Mouse (Mus musculus) naive thymus-derived CD4-positive, alpha-beta T cell, adult 2 months (primary cell): Measurements from ENCODE around the gene Hypk.

Experiments used
- DNase-seq: peaks from one replicate; pipeline ENCODE4 v3.0.0-alpha.2; 2011; ENCODE audit warnings: low read depth

Hypk gene

GRCm38 (mm10) chr2:121505942-121506882 lies 53.1 kb downstream of the Hypk start, which contains the start of the genes Mfap1a and Wdr76:
Gene Mfap1a, minus strand, starts transcription at chr2:121506665.
Gene Wdr76, plus strand, starts transcription at chr2:121506723.
- peak; percentile 89 for DNase-seq

- peak; percentile 16 for DNase-seq
Measured at GRCm38 (mm10) chr2:121507173-121507950, 54.3 kb downstream of the Hypk start.

GRCm38 (mm10) chr2:121507951-121508330 lies 54.9 kb downstream of the Hypk start:
- peak; percentile 8 for DNase-seq
